Mouse (Mus musculus) ES-E14 (cell line): ENCODE results near the gene Pou6f1. TPM values are rescaled to one million over a fixed set of nuclear protein-coding genes. Genes with fewer than 3 reads are reported as not detected.

Experiments
- DNase-seq: peaks from one replicate; pipeline ENCODE4 v3.0.0-alpha.2; 2013; ENCODE audit warnings: low read depth, low spot score
- H3K27ac ChIP-seq: 2 replicates; pipeline ENCODE4 v1.5.1; 2012; ENCODE audit warnings: low read depth, mild to moderate bottlenecking, low read length, moderate library complexity, mixed read lengths; ENCODE audit not compliant: poor library complexity, insufficient read depth, severe bottlenecking
- H3K36me3 ChIP-seq: 2 replicates; pipeline ENCODE4 v1.6.1; 2012; ENCODE audit warnings: mild to moderate bottlenecking, low read length, moderate library complexity, mixed read lengths; ENCODE audit not compliant: control insufficient read depth, poor library complexity, insufficient read depth, severe bottlenecking
- H3K4me1 ChIP-seq, 2 experiments: fragments of 150-350 bp in 1 of 2; sonication (generic) in 1 of 2; 2 replicates each; pipeline ENCODE4 v1.6.1; 2012; ENCODE audit warnings: low read length in 2 of 2, mild to moderate bottlenecking in 1 of 2, mixed read lengths in 1 of 2; ENCODE audit not compliant: control insufficient read depth in 2 of 2, insufficient read depth in 2 of 2, poor library complexity in 1 of 2
- H3K4me3 ChIP-seq, 2 experiments: fragments of 150-350 bp in 1 of 2; sonication (generic) in 1 of 2; 2 replicates each; pipeline ENCODE4 v1.5.1; 2012; ENCODE audit warnings: low read length in 2 of 2, low read depth in 1 of 2, mild to moderate bottlenecking in 1 of 2, mixed read lengths in 1 of 2; ENCODE audit not compliant: insufficient read depth in 1 of 2, poor library complexity in 1 of 2, severe bottlenecking in 1 of 2
- H3K9ac ChIP-seq: 2 replicates; pipeline ENCODE4 v1.6.1; 2012; ENCODE audit warnings: low read depth, mild to moderate bottlenecking, low read length, mixed read lengths; ENCODE audit not compliant: poor library complexity, insufficient read depth, severe bottlenecking
- H3K9me3 ChIP-seq: fragments of 150-350 bp; sonication (generic); 2 replicates; pipeline ENCODE4 v1.6.1; 2012; ENCODE audit warnings: low read depth, mild to moderate bottlenecking, low read length; ENCODE audit not compliant: control insufficient read depth, insufficient read depth
- CHD2 ChIP-seq: IDR thresholded peaks from 2 replicates; pipeline ENCODE4 v1.6.1; 2014; ENCODE audit warnings: mild to moderate bottlenecking, low read depth, low read length, inconsistent platforms
- HCFC1 ChIP-seq: IDR thresholded peaks from 2 replicates; pipeline ENCODE4 v1.6.1; 2012; ENCODE audit warnings: low read length, inconsistent platforms, borderline replicate concordance; ENCODE audit not compliant: insufficient read depth
- MAFK ChIP-seq: IDR thresholded peaks from 2 replicates; pipeline ENCODE4 v1.6.1; 2014; ENCODE audit warnings: mild to moderate bottlenecking, low read depth, low read length, inconsistent platforms; ENCODE audit not compliant: insufficient read depth
- ZC3H11A ChIP-seq: IDR thresholded peaks from 2 replicates; pipeline ENCODE4 v1.6.1; 2012; ENCODE audit warnings: low read depth, mild to moderate bottlenecking, inconsistent platforms, low read length, borderline replicate concordance
- ZNF384 ChIP-seq: IDR thresholded peaks from 2 replicates; pipeline ENCODE4 v1.6.1; 2012; ENCODE audit warnings: low read depth, low read length, inconsistent platforms
- in situ Hi-C, 2 experiments: fragments of 600-800 bp; cut with MboI; formaldehyde crosslinking; loops; one replicate each; pipeline ENCODE4 v1.15.1; 2025; ENCODE audit warnings: low sequenced_read_pairs in 2 of 2, inconsistent platforms in 1 of 2; ENCODE audit not compliant: unreplicated experiment in 2 of 2
- total RNA-seq: library from RNA; depleted of rRNA; stranded (reverse); fragments of 300-350 nt; gene quantifications from 2 replicates; pipeline ENCODE4 v1.2.3, GENCODE M21; 2012

The Pou6f1 gene
- total RNA-seq, 1 experiment = 4.1 TPM

GRCm38 (mm10) chr15:100576392-100576791, 23.4 kb downstream of the Pou6f1 start:
- Histone ChIP-seq H3K36me3 (peaks cover 5% of the 10 kb centered on the region; the same call in 1 of the 2 replicates), H3K9me3 (no peaks in the 10 kb centered on the region), H3K4me3 (no peak overlapping the region), H3K9ac (no peak overlapping the region), H3K4me1 (peaks cover 0 to 6% of the 10 kb centered on the region in 2 experiments; a peak in 2 of 4 replicates), H3K27ac (no peak overlapping the region)
- TF ChIP-seq ZNF384 = no peak
- TF ChIP-seq HCFC1 = no peak
- TF ChIP-seq CHD2 = no peak
- TF ChIP-seq ZC3H11A = no peak
- TF ChIP-seq MAFK = no peak
- DNase-seq = no peak
- in situ Hi-C loops = no loop called here

- Histone ChIP-seq H3K4me3 (no peak overlapping the region), H3K9ac (no peak overlapping the region), H3K27ac (no peak overlapping the region), H3K9me3 (no peaks in the 10 kb centered on the region), H3K4me1 (peaks cover 0 to 5% of the 10 kb centered on the region in 2 experiments; a peak in 2 of 4 replicates), H3K36me3 (peaks cover 5% of the 10 kb centered on the region; the same call in 1 of the 2 replicates)
- TF ChIP-seq MAFK (no peak), HCFC1 (no peak), ZC3H11A (no peak), CHD2 (no peak), ZNF384 (no peak)
- in situ Hi-C loops = no loop called here
- no peak for DNase-seq
Observed at GRCm38 (mm10) chr15:100575366-100575765, 24.4 kb downstream of the Pou6f1 start.

GRCm38 (mm10) chr15:100574378-100574777, 25.4 kb downstream of the Pou6f1 start:
- Histone ChIP-seq H3K9ac (no peak overlapping the region), H3K9me3 (no peaks in the 10 kb centered on the region), H3K4me3 (no peak overlapping the region), H3K27ac (no peak overlapping the region), H3K4me1 (peaks cover 0 to 4% of the 10 kb centered on the region in 2 experiments; a peak in 2 of 4 replicates), H3K36me3 (peaks cover 5% of the 10 kb centered on the region; the same call in 1 of the 2 replicates)
- TF ChIP-seq MAFK = no peak
- TF ChIP-seq ZNF384 = no peak
- no peak for TF ChIP-seq ZC3H11A
- no peak for TF ChIP-seq HCFC1
- no peak for TF ChIP-seq CHD2
- no peak for DNase-seq
- in situ Hi-C loops = no loop called here

- H3K27ac ChIP-seq = no peak overlapping the region
- in situ Hi-C loops = no loop called here
- DNase-seq = no peak
Observed at GRCm38 (mm10) chr15:100573946-100574345, 25.8 kb downstream of the Pou6f1 start.

More at GRCm38 (mm10) chr15:100573946-100574345, 25.8 kb downstream of the Pou6f1 start:
- Histone ChIP-seq H3K9me3 (no peaks in the 10 kb centered on the region), H3K4me1 (peaks cover 0 to 4% of the 10 kb centered on the region in 2 experiments; a peak in 2 of 4 replicates), H3K36me3 (peaks cover 5% of the 10 kb centered on the region; the same call in 1 of the 2 replicates), H3K4me3 (no peak overlapping the region), H3K9ac (no peak overlapping the region)
- TF ChIP-seq CHD2 = no peak
- no peak for TF ChIP-seq ZNF384
- TF ChIP-seq HCFC1 = no peak
- no peak for TF ChIP-seq ZC3H11A
- no peak for TF ChIP-seq MAFK
